Mouse (Mus musculus) bone marrow, adult 2 months (tissue): ENCODE measurements around the gene Ints3.

Experiments
- CTCF ChIP-seq: fragments of 200-500 bp; IDR thresholded peaks from 2 replicates; pipeline ENCODE4 v1.5.1; 2011; ENCODE audit warnings: low read length, control low read depth; ENCODE audit not compliant: control insufficient read depth, insufficient read depth
- POLR2A ChIP-seq: fragments of 200-500 bp; IDR thresholded peaks from 2 replicates; pipeline ENCODE4 v1.6.1; 2011; ENCODE audit warnings: low read depth, mild to moderate bottlenecking, control low read depth, low read length, borderline replicate concordance; ENCODE audit not compliant: control insufficient read depth

- TF ChIP-seq CTCF (no peak), POLR2A (no peak)
Measured at GRCm38 (mm10) chr3:90381727-90382126, 51.7 kb downstream of the Ints3 start.
